Mouse (Mus musculus) embryonic facial prominence, embryonic 12.5 days (tissue): ENCODE results near the gene Lrrc30. TPM values are rescaled to one million over a fixed set of nuclear protein-coding genes. Genes with fewer than 3 reads are reported as not detected.

Source experiments
- ATAC-seq: fragments of 200-750 bp; cut with Nextera tagmentation; 2 replicates; pipeline ENCODE4 v1.8.0; 2017; ENCODE audit not compliant: insufficient number of reproducible peaks, insufficient read depth, low FRiP score, low TSS enrichment
- H3K27ac ChIP-seq: fragments of 300-500 bp; sonication (generic); 2 replicates; pipeline ENCODE4 v1.5.1; 2016; ENCODE audit warnings: mild to moderate bottlenecking
- H3K27me3 ChIP-seq: fragments of 300-500 bp; sonication (generic); 2 replicates; pipeline ENCODE4 v1.6.1; 2016; ENCODE audit warnings: mild to moderate bottlenecking, moderate library complexity
- H3K36me3 ChIP-seq: fragments of 300-500 bp; sonication (generic); 2 replicates; pipeline ENCODE4 v1.6.1; 2016; ENCODE audit warnings: mild to moderate bottlenecking
- H3K4me1 ChIP-seq: fragments of 300-500 bp; sonication (generic); 2 replicates; pipeline ENCODE4 v1.6.1; 2016
- H3K4me2 ChIP-seq: fragments of 300-500 bp; sonication (generic); replicated peaks from 2 replicates; pipeline ENCODE4 v1.6.1; 2016; ENCODE audit warnings: mild to moderate bottlenecking, moderate library complexity
- H3K4me3 ChIP-seq: fragments of 300-500 bp; sonication (generic); 2 replicates; pipeline ENCODE4 v1.5.1; 2016; ENCODE audit warnings: mild to moderate bottlenecking
- H3K9ac ChIP-seq: fragments of 300-500 bp; sonication (generic); 2 replicates; pipeline ENCODE4 v1.6.1; 2016; ENCODE audit warnings: mild to moderate bottlenecking, moderate library complexity
- H3K9me3 ChIP-seq: fragments of 300-500 bp; sonication (generic); 2 replicates; pipeline ENCODE4 v1.6.1; 2016; ENCODE audit warnings: mild to moderate bottlenecking, moderate library complexity
- whole genome bisulfite sequencing: fragments of 180-500 bp; shearing (Covaris S2); methylation state at CpG from one replicate; pipeline ENCODE4 v1.1.7; 2016; 5-methylcytosine and 5-hydroxymethylcytosine counted together
- polyA plus RNA-seq: library from polyadenylated mRNA; unstranded; fragments of >200 nt; fragmentation: Nextera tagmentation; extraction: Ambion mirVana; gene quantifications from 2 replicates; pipeline ENCODE4 v1.2.1, GENCODE M21; 2016

Gene Lrrc30
- 0.15 TPM in 1 of 2 replicates, not detected in the other for polyA plus RNA-seq

DNA sequence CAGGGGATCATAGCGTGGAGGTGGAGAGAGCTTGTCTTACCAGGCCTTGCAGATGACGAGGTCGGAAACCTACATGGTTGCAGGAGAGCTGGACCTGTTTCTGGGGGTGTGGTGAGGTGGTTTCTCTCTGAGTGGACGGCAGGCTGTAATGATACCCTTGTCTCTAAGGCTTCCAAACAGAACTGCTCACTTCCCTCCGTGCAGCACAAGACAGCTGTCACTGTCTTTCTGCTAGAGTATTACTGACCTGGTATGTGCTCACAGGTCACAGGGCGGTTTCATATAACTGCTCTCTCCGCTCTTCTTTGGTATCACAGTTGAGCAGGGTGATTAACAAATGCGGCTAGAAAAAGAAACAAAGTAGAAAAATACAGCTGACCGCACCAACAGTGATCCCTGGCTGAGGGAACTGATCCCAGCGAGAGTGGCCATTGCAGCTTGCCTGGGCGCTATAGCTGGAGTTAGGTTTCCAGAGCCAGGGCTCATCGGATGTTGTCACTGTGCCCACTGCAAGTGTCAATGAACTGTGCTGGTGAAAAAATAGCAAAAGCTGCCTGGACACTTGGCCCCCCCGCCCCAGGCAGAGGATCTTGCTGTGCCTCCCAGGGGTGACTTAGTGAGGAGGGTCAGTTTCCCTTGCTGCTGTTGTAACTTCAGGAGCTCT, at the start of gene Lrrc30:
Gene Lrrc30 (minus strand): TSS at position 48 of the 664 bp plus-strand sequence.
- 0 out of 2 replicates have a peak, but pooled peaks have one; percentile 56 for ATAC-seq
- H3K27me3 ChIP-seq = 0 out of 2 replicates have a peak, but pooled peaks cover 5% of the 10 kb centered on the region
- 57% methylated on average over 13 of the region's 13 CpGs for WGBS
- H3K9ac ChIP-seq = no peak within 1 kb of the TSS
- H3K4me2 ChIP-seq = no peak within 1 kb of the TSS
- H3K4me3 ChIP-seq = no peak within 1 kb of the TSS
- peaks cover 8% of the 10 kb centered on the region for H3K4me1 ChIP-seq
- H3K9me3 ChIP-seq = no peaks in the 10 kb centered on the region
- no peak within 1 kb of the TSS for H3K27ac ChIP-seq
- H3K36me3 ChIP-seq = no peaks in the 10 kb centered on the region

DNA sequence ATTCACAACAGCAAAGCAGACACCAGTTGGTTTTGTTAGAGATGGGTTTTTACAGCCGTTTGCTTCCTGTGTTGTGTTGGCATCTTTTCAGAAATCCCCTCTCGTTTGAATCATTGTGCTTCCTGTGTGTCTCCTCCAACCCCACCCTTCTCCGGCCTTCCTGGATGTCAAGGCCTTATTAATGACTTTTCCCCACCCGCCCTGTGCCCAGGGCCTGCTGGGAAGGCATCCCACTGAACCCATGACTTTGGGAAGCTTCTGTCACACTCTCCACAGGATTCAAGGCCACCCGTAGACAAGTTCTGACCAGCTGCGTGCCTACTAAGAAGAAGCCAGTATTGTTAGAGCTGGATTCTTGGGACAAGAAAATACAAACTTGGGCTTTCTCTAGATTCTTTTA, 48.6 kb upstream of the Lrrc30 start:
- no peak overlapping the region for H3K9ac ChIP-seq
- H3K27ac ChIP-seq = no peak overlapping the region
- ATAC-seq = no peak
- no peaks in the 10 kb centered on the region for H3K9me3 ChIP-seq
- no peaks in the 10 kb centered on the region for H3K36me3 ChIP-seq
- H3K4me1 ChIP-seq = 0 out of 2 replicates have a peak, but pooled peaks cover 4% of the 10 kb centered on the region
- H3K27me3 ChIP-seq = no peaks in the 10 kb centered on the region
- no peak overlapping the region for H3K4me2 ChIP-seq
- WGBS = 79% methylated on average over 6 of the region's 6 CpGs
- no peak overlapping the region for H3K4me3 ChIP-seq

DNA sequence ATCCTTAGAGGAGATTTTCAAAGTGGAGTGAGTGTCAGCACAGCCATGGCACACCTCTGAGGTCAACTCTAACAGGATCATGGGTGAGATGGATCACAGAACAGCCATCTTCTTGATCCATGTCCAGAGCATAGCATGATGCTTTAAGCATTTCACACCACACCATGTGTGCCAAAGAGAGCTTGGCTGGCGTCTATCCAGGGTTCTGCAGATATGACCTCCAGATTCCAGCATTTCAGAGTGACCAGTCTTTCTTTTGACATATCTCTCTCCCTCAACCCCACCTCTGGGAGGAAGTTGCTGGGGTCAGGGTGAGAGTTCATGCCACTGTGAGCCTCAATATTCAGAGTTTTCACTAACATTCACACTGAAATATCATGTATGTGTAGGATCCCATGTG, 46.1 kb upstream of the Lrrc30 start:
- Histone ChIP-seq H3K4me3 (no peak overlapping the region), H3K9ac (no peak overlapping the region), H3K4me1 (no peaks in the 10 kb centered on the region), H3K27ac (no peak overlapping the region), H3K36me3 (no peaks in the 10 kb centered on the region), H3K27me3 (no peaks in the 10 kb centered on the region), H3K9me3 (no peaks in the 10 kb centered on the region), H3K4me2 (no peak overlapping the region)
- WGBS = 85% methylated on average over 1 of the region's 1 CpGs
- ATAC-seq = no peak

DNA sequence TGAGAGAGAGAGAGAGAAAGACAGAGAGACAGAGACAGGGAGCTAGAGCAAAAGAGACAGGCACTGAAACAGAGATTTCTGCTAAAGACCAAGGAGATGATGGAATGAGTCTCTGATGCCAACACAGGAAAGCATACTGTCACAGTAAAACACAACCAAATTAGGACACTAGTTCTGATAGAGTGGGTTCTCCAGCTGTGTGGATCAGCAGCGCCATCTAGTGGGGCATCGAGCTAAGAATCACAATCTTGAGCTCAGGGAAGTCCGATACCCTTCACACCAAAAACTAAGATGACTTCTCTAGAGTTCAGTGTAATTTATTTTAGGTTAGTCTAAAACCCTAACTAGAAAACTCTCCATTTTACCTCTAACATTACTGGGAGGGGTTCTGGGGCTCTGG, 35.5 kb upstream of the Lrrc30 start:
- WGBS = 8% methylated on average over 3 of the region's 3 CpGs
- H3K27me3 ChIP-seq = no peaks in the 10 kb centered on the region
- H3K9me3 ChIP-seq = no peaks in the 10 kb centered on the region
- H3K36me3 ChIP-seq = no peaks in the 10 kb centered on the region
- no peaks in the 10 kb centered on the region for H3K4me1 ChIP-seq
- no peak overlapping the region for H3K9ac ChIP-seq
- H3K4me3 ChIP-seq = no peak overlapping the region
- ATAC-seq = no peak
- H3K27ac ChIP-seq = no peak overlapping the region
- no peak overlapping the region for H3K4me2 ChIP-seq

DNA sequence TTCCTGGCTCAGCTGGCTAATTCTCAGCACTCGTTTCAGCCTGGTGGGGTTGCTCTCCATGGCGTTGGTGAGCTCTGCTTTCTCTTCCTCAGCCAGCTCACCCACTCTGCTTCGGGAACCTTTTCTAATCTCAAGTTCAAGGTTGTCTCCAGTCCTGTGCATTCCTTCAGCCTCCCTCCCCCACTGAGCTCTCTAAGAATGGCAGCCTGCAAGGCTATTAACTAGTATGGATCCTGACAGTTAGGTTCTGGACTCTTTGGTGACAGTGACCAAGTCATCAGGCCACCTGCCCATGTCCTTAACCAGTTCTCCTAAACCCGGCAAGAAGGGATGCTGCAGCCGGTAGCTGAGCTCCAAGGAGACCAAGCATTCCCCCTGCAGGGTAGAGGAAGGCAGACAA, 34.5 kb upstream of the Lrrc30 start:
- H3K9ac ChIP-seq = no peak overlapping the region
- 70% methylated on average over 5 of the region's 5 CpGs for WGBS
- no peaks in the 10 kb centered on the region for H3K9me3 ChIP-seq
- no peaks in the 10 kb centered on the region for H3K27me3 ChIP-seq
- H3K4me1 ChIP-seq = no peaks in the 10 kb centered on the region
- no peak overlapping the region for H3K27ac ChIP-seq
- H3K36me3 ChIP-seq = no peaks in the 10 kb centered on the region
- H3K4me2 ChIP-seq = no peak overlapping the region
- no peak overlapping the region for H3K4me3 ChIP-seq
- no peak for ATAC-seq

DNA sequence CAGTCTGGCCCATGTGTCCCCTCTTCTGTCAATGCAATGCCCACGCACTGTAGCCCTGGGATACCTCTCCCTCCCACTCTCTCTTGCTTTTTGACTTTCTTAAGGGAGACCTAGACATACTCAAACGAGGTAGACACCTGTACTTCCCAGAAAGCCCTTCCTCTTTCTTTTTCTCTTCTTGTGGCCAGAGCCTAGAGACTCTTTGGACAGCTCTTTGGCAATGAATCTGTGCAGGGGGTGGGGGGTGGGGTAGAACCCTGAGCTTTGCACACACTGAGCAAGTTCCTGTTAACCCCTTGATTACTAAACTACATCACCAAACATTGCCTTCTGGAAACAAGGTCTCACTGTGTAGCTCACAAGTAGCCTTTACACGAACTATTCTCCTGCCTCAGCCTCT, 31.8 kb upstream of the Lrrc30 start:
- Histone ChIP-seq H3K27ac (no peak overlapping the region), H3K4me3 (no peak overlapping the region), H3K9ac (no peak overlapping the region), H3K9me3 (no peaks in the 10 kb centered on the region), H3K27me3 (no peaks in the 10 kb centered on the region), H3K36me3 (no peaks in the 10 kb centered on the region), H3K4me2 (no peak overlapping the region), H3K4me1 (no peaks in the 10 kb centered on the region)
- whole genome bisulfite sequencing = 77% methylated on average over 3 of the region's 3 CpGs
- ATAC-seq = no peak

DNA sequence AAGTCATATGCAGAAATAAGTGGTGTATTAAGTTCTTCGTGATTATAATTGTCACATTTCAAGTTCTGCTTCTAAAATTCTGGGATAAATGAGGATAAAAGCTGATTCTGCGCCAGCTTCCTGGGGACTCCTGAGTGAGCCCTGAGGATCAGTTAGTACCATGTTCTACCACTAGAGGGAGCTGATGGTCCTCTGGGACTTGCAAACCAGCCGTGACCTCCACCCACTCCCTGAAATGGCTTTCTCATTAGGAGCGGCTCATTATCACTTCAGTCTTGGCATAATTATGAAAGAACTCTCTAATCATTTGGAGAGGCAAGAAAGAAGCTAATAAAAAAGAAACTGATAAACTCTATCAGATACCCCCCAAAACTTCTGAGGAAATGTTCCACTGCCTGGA, 19.0 kb upstream of the Lrrc30 start:
- Histone ChIP-seq H3K9ac (no peak overlapping the region), H3K4me2 (no peak overlapping the region), H3K27me3 (no peaks in the 10 kb centered on the region), H3K9me3 (no peaks in the 10 kb centered on the region), H3K36me3 (no peaks in the 10 kb centered on the region), H3K4me1 (no peaks in the 10 kb centered on the region), H3K27ac (no peak overlapping the region), H3K4me3 (no peak overlapping the region)
- ATAC-seq = no peak
- WGBS = 20% methylated on average over 4 of the region's 4 CpGs

DNA sequence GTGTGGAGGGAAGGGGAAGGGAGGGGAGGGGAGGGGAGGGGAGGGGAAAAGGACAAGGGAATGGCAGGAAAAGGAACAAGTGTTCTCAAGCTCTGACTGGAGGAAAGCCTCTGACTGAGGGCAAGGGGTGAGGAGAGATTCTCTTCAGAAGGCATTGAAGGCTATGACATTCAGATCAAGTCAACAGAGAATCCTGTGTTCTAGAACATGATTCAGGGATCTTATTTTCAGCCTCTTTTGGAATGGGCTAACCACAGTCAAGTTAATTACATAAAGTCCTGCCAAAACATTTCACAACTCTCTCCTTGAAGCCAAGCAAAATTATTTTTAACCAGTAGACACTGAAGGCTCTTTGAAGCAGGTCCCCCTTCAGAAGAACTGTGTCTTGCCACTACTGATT, 9.1 kb upstream of the Lrrc30 start:
- Histone ChIP-seq H3K36me3 (no peaks in the 10 kb centered on the region), H3K4me1 (no peaks in the 10 kb centered on the region), H3K4me2 (no peak overlapping the region), H3K4me3 (no peak overlapping the region), H3K27me3 (no peaks in the 10 kb centered on the region), H3K27ac (no peak overlapping the region), H3K9me3 (no peaks in the 10 kb centered on the region), H3K9ac (no peak overlapping the region)
- no peak for ATAC-seq

DNA sequence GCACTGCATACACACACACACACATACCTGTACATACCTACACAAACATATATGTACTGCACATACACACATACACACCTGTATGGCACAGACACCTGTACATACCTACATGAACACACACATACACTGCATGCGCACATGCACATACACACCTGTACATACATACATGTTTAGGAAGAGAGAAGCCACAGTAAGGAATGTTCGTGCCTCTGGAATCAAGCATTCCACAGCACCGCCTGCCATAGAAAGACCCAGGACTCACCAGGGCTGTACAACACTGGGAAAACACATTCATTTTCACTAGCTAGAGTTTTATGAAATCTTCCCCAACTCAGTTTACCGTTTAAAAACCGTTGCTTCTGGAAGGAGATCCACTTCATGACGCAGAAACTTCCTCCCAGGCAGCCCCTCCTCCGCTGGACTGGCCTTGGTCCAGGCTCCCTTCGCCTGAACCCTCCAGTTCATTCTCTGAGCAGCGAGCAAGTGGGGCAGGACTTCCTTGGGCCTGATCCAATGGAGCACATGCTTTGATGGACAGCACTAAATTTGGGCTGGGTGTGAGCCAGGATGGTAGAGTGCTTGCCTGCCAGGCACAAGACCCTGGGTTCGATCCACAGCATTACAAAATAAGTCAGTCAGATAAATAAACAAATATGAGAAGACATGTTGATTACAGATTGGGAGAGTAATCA, 5.7 kb upstream of the Lrrc30 start:
- Histone ChIP-seq H3K27me3 (no peaks in the 10 kb centered on the region), H3K9ac (no peak overlapping the region), H3K4me3 (no peak overlapping the region), H3K4me2 (no peak overlapping the region), H3K36me3 (no peaks in the 10 kb centered on the region), H3K4me1 (no peaks in the 10 kb centered on the region), H3K27ac (no peak overlapping the region), H3K9me3 (no peaks in the 10 kb centered on the region)
- no peak for ATAC-seq
- WGBS = 80% methylated on average over 10 of the region's 10 CpGs

DNA sequence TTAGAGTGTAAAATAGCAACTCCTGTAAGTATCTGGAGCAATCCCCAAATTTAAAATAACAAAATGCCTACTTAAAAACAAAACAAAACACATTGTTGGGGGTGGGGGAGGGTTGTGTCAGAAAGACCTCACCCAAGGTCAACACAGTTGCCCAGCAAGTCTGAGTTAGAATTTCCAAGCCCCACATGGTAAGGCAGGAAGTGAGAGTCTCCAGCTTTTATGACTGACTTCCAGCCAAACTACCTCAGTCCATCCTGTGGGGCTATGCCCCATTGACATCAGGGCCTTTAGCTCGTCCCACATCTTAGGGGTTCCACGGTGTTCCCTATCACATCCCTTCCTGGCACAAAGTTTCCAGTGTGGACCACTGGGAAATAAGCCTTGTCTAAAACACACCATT, 4.4 kb upstream of the Lrrc30 start:
- 75% methylated on average over 2 of the region's 2 CpGs for WGBS
- Histone ChIP-seq H3K36me3 (no peaks in the 10 kb centered on the region), H3K4me3 (no peak overlapping the region), H3K4me2 (no peak overlapping the region), H3K9ac (no peak overlapping the region), H3K27me3 (0 out of 2 replicates have a peak, but pooled peaks cover under 1% of the 10 kb centered on the region), H3K9me3 (no peaks in the 10 kb centered on the region), H3K27ac (no peak overlapping the region), H3K4me1 (no peaks in the 10 kb centered on the region)
- no peak for ATAC-seq

DNA sequence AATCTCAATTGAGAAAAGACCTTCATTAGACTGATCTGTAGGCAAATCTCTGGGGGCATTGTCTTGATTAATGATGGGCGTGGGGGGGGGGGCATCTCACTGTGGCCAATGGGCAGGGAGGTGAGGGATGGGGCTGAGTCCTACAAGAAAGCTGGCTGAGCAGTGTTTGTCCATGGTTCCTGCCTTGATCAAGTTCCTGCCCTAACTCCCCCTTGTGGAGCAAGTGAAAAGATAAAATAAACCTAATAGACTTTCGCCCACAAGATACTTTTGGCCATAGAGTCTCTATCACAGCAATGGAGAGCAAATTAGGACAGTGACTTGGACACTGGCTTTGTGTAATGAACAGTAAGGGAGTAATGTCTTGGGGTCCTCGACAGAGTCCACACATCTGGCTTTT, 3.8 kb upstream of the Lrrc30 start:
- H3K36me3 ChIP-seq = no peaks in the 10 kb centered on the region
- 0 out of 2 replicates have a peak, but pooled peaks cover 5% of the 10 kb centered on the region for H3K27me3 ChIP-seq
- WGBS = 65% methylated on average over 3 of the region's 3 CpGs
- H3K27ac ChIP-seq = no peak overlapping the region
- ATAC-seq = no peak
- H3K9me3 ChIP-seq = no peaks in the 10 kb centered on the region
- no peak overlapping the region for H3K4me2 ChIP-seq
- H3K4me1 ChIP-seq = no peaks in the 10 kb centered on the region
- H3K9ac ChIP-seq = no peak overlapping the region
- no peak overlapping the region for H3K4me3 ChIP-seq

DNA sequence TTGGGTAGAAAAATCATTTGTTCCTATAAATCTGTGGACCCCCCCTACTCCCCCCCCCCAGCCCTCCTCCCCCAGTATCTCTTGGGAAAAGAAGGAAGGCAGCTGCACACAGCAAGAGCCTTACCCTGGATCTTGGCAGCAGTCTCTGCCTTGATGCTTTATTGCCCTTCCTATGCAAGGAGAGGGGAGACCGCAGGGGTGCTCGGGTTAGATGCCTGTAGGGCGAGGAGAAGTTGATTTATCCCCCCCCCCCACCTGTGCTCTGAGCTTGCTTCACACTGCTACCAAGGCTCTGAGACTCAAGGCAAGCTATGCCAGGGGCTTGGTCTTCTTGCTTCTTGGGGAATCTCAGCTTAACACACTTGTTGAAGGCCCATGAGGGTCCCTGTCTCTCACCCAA, 2.8 kb downstream of the Lrrc30 start:
- WGBS = 54% methylated on average over 3 of the region's 3 CpGs

More for the DNA sequence above, 2.8 kb downstream of the Lrrc30 start:
- H3K27me3 ChIP-seq = 0 out of 2 replicates have a peak, but pooled peaks cover 5% of the 10 kb centered on the region
- no peak for ATAC-seq
- H3K4me2 ChIP-seq = no peak overlapping the region
- H3K9me3 ChIP-seq = no peaks in the 10 kb centered on the region
- H3K36me3 ChIP-seq = no peaks in the 10 kb centered on the region
- peaks cover 8% of the 10 kb centered on the region for H3K4me1 ChIP-seq
- H3K27ac ChIP-seq = no peak overlapping the region
- H3K4me3 ChIP-seq = no peak overlapping the region
- H3K9ac ChIP-seq = no peak overlapping the region
